Mouse (Mus musculus): Measurements from ENCODE around the gene Cck.

DNA sequence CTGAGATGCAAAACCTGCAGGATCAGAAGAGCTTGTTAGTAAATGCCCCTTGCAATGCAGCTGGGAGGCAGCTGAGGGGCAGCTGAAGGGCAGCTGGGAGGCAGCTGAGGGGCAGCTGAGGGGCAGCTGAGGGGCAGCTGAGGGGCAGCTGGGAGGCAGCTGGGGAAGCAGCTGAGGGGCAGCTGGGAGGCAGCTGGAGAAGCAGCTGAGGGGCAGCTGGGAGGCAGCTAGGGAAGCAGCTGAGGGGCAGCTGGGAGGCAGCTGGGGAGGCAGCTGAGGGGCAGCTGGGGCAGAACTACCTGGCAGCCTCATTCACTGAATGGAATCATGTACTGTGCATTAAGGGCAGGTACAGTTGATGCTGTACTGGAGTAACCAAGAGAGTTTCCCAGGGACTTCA is 46.0 kb upstream of the Cck start:
- TF ChIP-seq CTCF (IDR thresholded peaks at IDR 0.05; ENCODE audit: extremely low read depth, insufficient read length, insufficient replicate concordance, low read depth, low read length): no peak
- TF ChIP-seq POLR2A (IDR thresholded peaks at IDR 0.05; ENCODE audit: low read depth, low read length): no peak

Data from small intestine, adult 2 months (tissue).